Comparison of ENCODE assay signal across 10 mouse cellular contexts in genomic region chr4:136181367-136181766, GRCm38 (mm10). TPM values are rescaled to one million over a fixed set of nuclear protein-coding genes. Genes with fewer than 3 reads are reported as not detected.
DNase-seq lines count a peak whose midpoint lies in the region; ATAC-seq and TF ChIP-seq lines count a peak whose summit lies in the region.
"Had no signal": no experiment of that assay in that cellular context is flagged by ENCODE, and none has a peak within 500 bp of the region (broad histone marks: within the 10 kb centered on the region; RNA-seq: fewer than 3 reads in every experiment).

No protein-coding gene starts in this region.

- 18% methylated on average over 12 of the region's 12 CpGs for WGBS in heart, embryonic 10.5 days
- 27% methylated on average over 12 of the region's 12 CpGs for WGBS in midbrain, embryonic 13.5 days
- 27% methylated on average over 12 of the region's 12 CpGs for WGBS in midbrain, embryonic 16.5 days
- WGBS in intestine, postnatal 0 days = 36% methylated on average over 12 of the region's 12 CpGs
- WGBS in small intestine, adult 2 months = 34% methylated on average over 12 of the region's 12 CpGs

- peak overlapping the region; percentile 58 for H3K4me3 ChIP-seq in heart, embryonic 10.5 days
- H3K4me3 ChIP-seq in midbrain, embryonic 13.5 days (replicated peaks) = no peak overlapping the region
- no peak overlapping the region for H3K4me3 ChIP-seq in midbrain, embryonic 16.5 days (ENCODE audit: low read depth, low read length)
- no peak overlapping the region for H3K4me3 ChIP-seq in intestine, postnatal 0 days (ENCODE audit: low read depth, low read length)
- peak overlapping the region; percentile 9; the same call in 1 of the 2 replicates for H3K4me3 ChIP-seq in small intestine, adult 2 months (ENCODE audit: low read depth, low read length)

- no peak for DNase-seq in heart, embryonic 10.5 days (ENCODE audit: low spot score)
- no peak for DNase-seq in heart, adult 9 months (ENCODE audit: low spot score in 2 of 2)
- no peak for DNase-seq in layer of hippocampus, adult 18-20 months (ENCODE audit: low spot score in 2 of 2)
- no peak for DNase-seq in layer of hippocampus, postnatal 25 days (ENCODE audit: extremely low spot score in 1 of 2, low spot score in 1 of 2)
- DNase-seq: thymus, postnatal 36 days had no signal

- H3K4me2 ChIP-seq in midbrain, embryonic 13.5 days (replicated peaks) = peak overlapping the region; percentile 54; the same call in 1 of the 2 replicates
- no peak overlapping the region; the same call in 1 of the 2 replicates for H3K4me2 ChIP-seq in midbrain, embryonic 16.5 days (ENCODE audit: low read length)
- H3K4me2 ChIP-seq in intestine, postnatal 0 days (replicated peaks; ENCODE audit: low read depth) = peak overlapping the region; percentile 54

- no peaks in the 10 kb centered on the region for H3K27me3 ChIP-seq in heart, embryonic 10.5 days (ENCODE audit: insufficient read depth, poor library complexity, severe bottlenecking)
- no peaks in the 10 kb centered on the region for H3K27me3 ChIP-seq in midbrain, embryonic 13.5 days
- no peaks in the 10 kb centered on the region for H3K27me3 ChIP-seq in midbrain, embryonic 16.5 days (ENCODE audit: control insufficient read depth, insufficient read depth, low read depth, low read length)
- H3K27me3 ChIP-seq in intestine, postnatal 0 days (replicated peaks; ENCODE audit: control insufficient read depth, insufficient read depth, low read length) = no peaks in the 10 kb centered on the region
- H3K27me3 ChIP-seq in small intestine, adult 2 months (ENCODE audit: control insufficient read depth, insufficient read depth, low read length) = no peaks in the 10 kb centered on the region

- ATAC-seq in midbrain, embryonic 13.5 days = no peak
- no peak for ATAC-seq in midbrain, embryonic 16.5 days
- ATAC-seq in intestine, postnatal 0 days = no peak

- peak overlapping the region; percentile 49; the same call in 1 of the 2 replicates for H3K27ac ChIP-seq in heart, embryonic 10.5 days
- H3K27ac ChIP-seq in midbrain, embryonic 13.5 days = no peak overlapping the region
- no peak overlapping the region for H3K27ac ChIP-seq in midbrain, embryonic 16.5 days (ENCODE audit: low read length)
- no peak overlapping the region for H3K27ac ChIP-seq in intestine, postnatal 0 days (ENCODE audit: low read depth, low read length)
- 0 out of 2 replicates have a peak overlapping the region, but pooled peaks have one; percentile 13 for H3K27ac ChIP-seq in small intestine, adult 2 months (ENCODE audit: insufficient read depth, low read depth, low read length)

- H3K4me1 ChIP-seq in heart, embryonic 10.5 days = peaks cover 44% of the 10 kb centered on the region
- peaks cover 37% of the 10 kb centered on the region for H3K4me1 ChIP-seq in midbrain, embryonic 13.5 days (replicated peaks)
- H3K4me1 ChIP-seq in midbrain, embryonic 16.5 days (ENCODE audit: control insufficient read depth, insufficient read depth, low read length) = no peaks in the 10 kb centered on the region
- H3K4me1 ChIP-seq in intestine, postnatal 0 days (replicated peaks; ENCODE audit: control insufficient read depth, insufficient read depth, low read length) = peaks cover 19% of the 10 kb centered on the region
- H3K4me1 ChIP-seq in small intestine, adult 2 months (ENCODE audit: control insufficient read depth, insufficient read depth, insufficient read length, low read length) = peaks cover 37% of the 10 kb centered on the region

- no peaks in the 10 kb centered on the region for H3K9me3 ChIP-seq in heart, embryonic 10.5 days
- H3K9me3 ChIP-seq in midbrain, embryonic 13.5 days = no peaks in the 10 kb centered on the region
- no peaks in the 10 kb centered on the region for H3K9me3 ChIP-seq in midbrain, embryonic 16.5 days (replicated peaks; ENCODE audit: control insufficient read depth, low read length, poor library complexity, severe bottlenecking)
- no peaks in the 10 kb centered on the region for H3K9me3 ChIP-seq in intestine, postnatal 0 days (ENCODE audit: control insufficient read depth)
- H3K9me3 ChIP-seq: G1E had no signal

- no peak overlapping the region for H3K9ac ChIP-seq in midbrain, embryonic 13.5 days (replicated peaks)
- no peak overlapping the region for H3K9ac ChIP-seq in midbrain, embryonic 16.5 days (ENCODE audit: low read depth, low read length)
- H3K9ac ChIP-seq in intestine, postnatal 0 days (ENCODE audit: low read depth, low read length) = no peak overlapping the region

- no peak for TF ChIP-seq POLR2A in small intestine, adult 2 months (IDR thresholded peaks at IDR 0.05; ENCODE audit: low read depth, low read length)

- TF ChIP-seq CTCF in intestine, postnatal 0 days (IDR thresholded peaks at IDR 0.05; ENCODE audit: low read depth) = peak; percentile 62
- TF ChIP-seq CTCF in small intestine, adult 2 months (IDR thresholded peaks at IDR 0.05; ENCODE audit: extremely low read depth, insufficient read length, insufficient replicate concordance, low read depth, low read length) = no peak

- peaks cover 16% of the 10 kb centered on the region for H3K36me3 ChIP-seq in heart, embryonic 10.5 days
- 0 out of 2 replicates have a peak, but pooled peaks cover 2% of the 10 kb centered on the region for H3K36me3 ChIP-seq in midbrain, embryonic 13.5 days
- H3K36me3 ChIP-seq in midbrain, embryonic 16.5 days (ENCODE audit: control insufficient read depth, insufficient read depth, low read length) = no peaks in the 10 kb centered on the region
- no peaks in the 10 kb centered on the region; the same call in 1 of the 2 replicates for H3K36me3 ChIP-seq in intestine, postnatal 0 days (ENCODE audit: control insufficient read depth, insufficient read depth)
- H3K36me3 ChIP-seq in small intestine, adult 2 months (ENCODE audit: control insufficient read depth, insufficient read depth, low read length) = peaks cover 8% of the 10 kb centered on the region; the same call in 1 of the 2 replicates

RNA-seq across cellular contexts. Expression of gene E2f2, which starts 9.2 kb away (rescaled TPM):
- polyA plus RNA-seq in heart, embryonic 10.5 days (2016; fragmentation: Nextera tagmentation; extraction: Ambion mirVana) = 6.3 and 6.6 TPM in 2 replicates
- 3.8 and 4.0 TPM in 2 replicates for polyA plus RNA-seq in midbrain, embryonic 13.5 days (2015; fragmentation: Nextera tagmentation; extraction: Ambion mirVana)
- polyA plus RNA-seq in midbrain, embryonic 16.5 days (2015; fragmentation: Nextera tagmentation; extraction: Ambion mirVana) = 1.4 and 1.6 TPM in 2 replicates
- 4.1 and 4.2 TPM in 2 replicates for polyA plus RNA-seq in intestine, postnatal 0 days (2015; fragmentation: Nextera tagmentation; extraction: Ambion mirVana)
- polyA plus RNA-seq in small intestine, adult 2 months (2012; rRNA removed) = 7.5 and 11.5 TPM in 2 replicates
- under 1 TPM; 0.36 to 0.84 TPM for total RNA-seq in layer of hippocampus, adult 18-20 months (2021)
- total RNA-seq in layer of hippocampus, postnatal 25 days (2021) = 1 to 10 TPM in 1 of 2 experiments, under 1 TPM in 1; 0.59 to 1.2 TPM

RNA-seq across cellular contexts. Expression of gene Asap3, which starts 24.8 kb away (rescaled TPM):
- 3.4 and 3.7 TPM in 2 replicates for polyA plus RNA-seq in heart, embryonic 10.5 days (2016; fragmentation: Nextera tagmentation; extraction: Ambion mirVana)
- 3.9 and 4.5 TPM in 2 replicates for polyA plus RNA-seq in midbrain, embryonic 13.5 days (2015; fragmentation: Nextera tagmentation; extraction: Ambion mirVana)
- 4.5 and 5.1 TPM in 2 replicates for polyA plus RNA-seq in midbrain, embryonic 16.5 days (2015; fragmentation: Nextera tagmentation; extraction: Ambion mirVana)
- polyA plus RNA-seq in intestine, postnatal 0 days (2015; fragmentation: Nextera tagmentation; extraction: Ambion mirVana) = 0.95 and 1.1 TPM in 2 replicates
- 1.3 and 2.0 TPM in 2 replicates for polyA plus RNA-seq in small intestine, adult 2 months (2012; rRNA removed)
- 1 to 10 TPM; 2.2 to 2.6 TPM for total RNA-seq in layer of hippocampus, adult 18-20 months (2021)
- 1 to 10 TPM; 2.7 to 4.3 TPM for total RNA-seq in layer of hippocampus, postnatal 25 days (2021)

RNA-seq across cellular contexts. Expression of gene Id3, which starts 38.1 kb away (rescaled TPM):
- 324 and 492 TPM in 2 replicates for polyA plus RNA-seq in heart, embryonic 10.5 days (2016; fragmentation: Nextera tagmentation; extraction: Ambion mirVana)
- 175 and 214 TPM in 2 replicates for polyA plus RNA-seq in midbrain, embryonic 13.5 days (2015; fragmentation: Nextera tagmentation; extraction: Ambion mirVana)
- polyA plus RNA-seq in midbrain, embryonic 16.5 days (2015; fragmentation: Nextera tagmentation; extraction: Ambion mirVana) = 110 and 114 TPM in 2 replicates
- 106 and 118 TPM in 2 replicates for polyA plus RNA-seq in intestine, postnatal 0 days (2015; fragmentation: Nextera tagmentation; extraction: Ambion mirVana)
- 262 and 519 TPM in 2 replicates for polyA plus RNA-seq in small intestine, adult 2 months (2012; rRNA removed)
- 10 to 100 TPM; 30.0 to 35.1 TPM for total RNA-seq in layer of hippocampus, adult 18-20 months (2021)
- 10 to 100 TPM; 51.7 to 62.5 TPM for total RNA-seq in layer of hippocampus, postnatal 25 days (2021)
- polyA plus RNA-seq: G1E had no signal

Comparison
In these comparisons a context has a peak if more than half of its experiments do, and no peak if none do; other contexts are left out.
1. H3K27ac ChIP-seq: peak in heart, embryonic 10.5 days (single experiment) and small intestine, adult 2 months (single experiment); none in midbrain, embryonic 13.5 days (single experiment), midbrain, embryonic 16.5 days (single experiment) and intestine, postnatal 0 days (single experiment).
2. H3K4me3 ChIP-seq: peak in heart, embryonic 10.5 days (single experiment) and small intestine, adult 2 months (single experiment); none in midbrain, embryonic 13.5 days (single experiment), midbrain, embryonic 16.5 days (single experiment) and intestine, postnatal 0 days (single experiment).